Mouse (Mus musculus) granulocyte monocyte progenitor cell, adult 5-6 weeks (primary cell): ENCODE results near the gene Rnh1. TPM values are rescaled to one million over a fixed set of nuclear protein-coding genes. Genes with fewer than 3 reads are reported as not detected.

Source experiments
- ATAC-seq: replicated peaks from 2 replicates; pipeline ENCODE4 v1.8.0; 2016; ENCODE audit warnings: mild to moderate bottlenecking, moderate TSS enrichment, inconsistent platforms; ENCODE audit not compliant: poor library complexity, severe bottlenecking
- total RNA-seq, 2 experiments: library from RNA; stranded (forward) in 1 of 2; stranded (reverse) in 1 of 2; fragments of 200-712, 200-1000 nt in 1 of 2; fragments of >200 nt in 1 of 2; fragmentation: Nextera tagmentation in 1 of 2; gene quantifications; 2 replicates each; pipeline ENCODE4 v1.2.3; 2014 to 2017

Rnh1 gene
- total RNA-seq, 2 experiments from 2014 or later = 45.2 to 109 TPM

DNA sequence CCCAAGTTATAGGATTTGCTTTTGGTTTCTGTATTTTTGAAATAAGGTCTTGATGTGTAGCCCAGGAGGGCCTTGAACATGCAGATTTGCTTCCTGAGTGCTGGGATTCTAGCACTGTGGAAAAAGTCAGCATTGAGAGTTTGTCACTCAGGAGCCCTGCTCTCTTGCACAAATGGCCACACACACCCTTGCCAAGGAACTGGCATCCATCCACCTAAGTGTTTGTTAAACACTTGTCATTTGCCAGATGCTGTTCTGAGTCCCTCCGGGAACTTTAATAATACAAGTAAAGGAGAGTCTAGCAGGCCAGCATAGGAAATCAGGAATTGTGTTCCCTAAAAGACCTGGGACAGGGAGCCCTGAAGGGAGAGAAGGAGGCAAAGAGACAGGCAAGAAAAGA is 3.4 kb downstream of the Rnh1 start:
- no peak for ATAC-seq

DNA sequence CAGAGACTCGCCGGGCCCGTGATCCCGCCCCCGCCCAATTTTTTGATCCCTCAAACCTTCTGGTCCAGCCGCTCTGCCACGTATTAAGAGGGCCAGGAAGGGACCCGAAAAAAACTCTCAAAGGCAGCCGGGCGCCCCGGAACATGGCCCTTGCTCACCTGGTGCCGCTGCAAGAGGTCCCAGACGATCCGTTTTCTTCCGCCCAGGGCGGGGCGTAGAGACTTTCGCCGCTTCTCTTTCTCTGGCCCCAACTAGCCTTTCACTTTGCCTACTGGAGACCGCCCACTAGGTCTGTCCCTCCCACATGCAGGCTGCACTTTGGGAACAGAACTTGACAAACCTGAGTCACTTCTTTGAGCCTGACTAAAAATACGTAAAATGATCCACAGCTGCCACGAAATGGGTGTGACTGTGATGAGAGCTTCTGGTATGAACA is 4.1 kb downstream of the Rnh1 start:
- peak; percentile 56 for ATAC-seq

GRCm38 (mm10) chr7:141167901-141168517 is 4.6 kb downstream of the Rnh1 start:
- ATAC-seq = peak; percentile 13; the same call in 1 of the 2 replicates

- ATAC-seq = peak; percentile 40
Observed at GRCm38 (mm10) chr7:141164850-141165249, 7.8 kb downstream of the Rnh1 start.

- no peak for ATAC-seq
Observed at GRCm38 (mm10) chr7:141164397-141164796, 8.3 kb downstream of the Rnh1 start.

- ATAC-seq = no peak
Observed at GRCm38 (mm10) chr7:141155362-141155761, 17.3 kb downstream of the Rnh1 start.

DNA sequence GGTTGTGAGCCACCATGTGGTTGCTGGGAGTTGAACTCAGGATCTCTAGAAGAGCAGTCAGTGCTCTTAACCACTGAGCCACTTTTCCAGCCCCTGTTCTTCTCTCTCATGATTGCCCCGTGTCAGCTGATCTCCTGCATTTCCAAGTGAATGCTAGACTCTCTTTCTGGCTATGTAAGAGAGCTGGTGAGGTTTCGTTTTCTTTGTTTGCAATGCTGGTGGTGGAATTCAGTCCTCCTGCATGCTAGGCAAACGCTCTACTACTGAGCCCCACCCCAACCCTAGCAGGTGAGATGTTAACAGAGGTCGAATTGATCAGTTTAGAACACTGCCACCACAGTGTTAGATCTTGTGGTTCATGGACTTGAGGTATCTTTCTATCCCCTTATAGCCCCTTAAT is 24.0 kb downstream of the Rnh1 start:
- no peak for ATAC-seq

DNA sequence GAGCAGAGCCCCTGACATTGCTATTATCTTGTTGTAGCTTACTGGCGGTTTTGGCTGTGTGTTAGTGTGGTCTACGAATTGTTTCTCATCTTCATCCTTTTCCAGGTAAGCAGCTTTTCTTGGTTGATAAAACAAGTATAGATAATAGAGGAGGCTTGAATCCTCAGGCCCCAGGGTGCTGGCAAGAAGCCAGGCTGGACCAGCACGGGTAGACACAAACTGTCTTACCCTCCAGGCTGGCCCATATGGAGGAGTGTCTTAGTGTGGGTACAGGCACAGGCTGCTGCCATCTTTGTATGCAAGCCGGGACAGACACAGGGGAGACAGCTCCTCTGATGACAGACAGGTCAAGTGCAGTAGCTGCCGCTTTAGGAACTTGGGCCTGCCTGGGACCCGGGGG is 25.6 kb downstream of the Rnh1 start:
- ATAC-seq = no peak

- no peak for ATAC-seq
Observed at GRCm38 (mm10) chr7:141146043-141146595, 26.5 kb downstream of the Rnh1 start.

- no peak for ATAC-seq
Observed at GRCm38 (mm10) chr7:141145403-141145802, 27.3 kb downstream of the Rnh1 start.

- peak; percentile 77 for ATAC-seq
Observed at GRCm38 (mm10) chr7:141144650-141145049, 28.0 kb downstream of the Rnh1 start.

- ATAC-seq = no peak
Observed at GRCm38 (mm10) chr7:141143861-141144260, 28.8 kb downstream of the Rnh1 start.

GRCm38 (mm10) chr7:141143112-141143511 is 29.5 kb downstream of the Rnh1 start:
- ATAC-seq = peak; percentile 89

DNA sequence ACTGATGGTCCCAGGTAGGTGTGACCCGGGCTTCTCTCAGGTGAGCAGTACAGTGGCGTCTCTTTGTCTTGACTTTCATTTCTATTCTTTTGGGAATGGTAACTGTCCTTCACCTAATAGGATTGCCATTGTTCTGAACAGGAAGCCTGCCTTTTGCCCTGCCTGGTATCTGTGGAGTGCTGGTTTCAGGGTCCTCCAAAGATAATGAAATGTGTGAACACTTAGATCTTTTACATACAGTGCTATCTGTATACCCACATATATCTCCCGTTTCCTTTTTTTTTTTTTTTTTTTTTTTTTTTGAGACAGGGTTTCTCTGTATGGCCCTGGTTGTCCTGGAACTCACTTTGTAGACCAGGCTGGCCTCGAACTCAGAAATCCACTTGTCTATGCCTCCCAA is 31.3 kb downstream of the Rnh1 start:
- ATAC-seq = no peak

DNA sequence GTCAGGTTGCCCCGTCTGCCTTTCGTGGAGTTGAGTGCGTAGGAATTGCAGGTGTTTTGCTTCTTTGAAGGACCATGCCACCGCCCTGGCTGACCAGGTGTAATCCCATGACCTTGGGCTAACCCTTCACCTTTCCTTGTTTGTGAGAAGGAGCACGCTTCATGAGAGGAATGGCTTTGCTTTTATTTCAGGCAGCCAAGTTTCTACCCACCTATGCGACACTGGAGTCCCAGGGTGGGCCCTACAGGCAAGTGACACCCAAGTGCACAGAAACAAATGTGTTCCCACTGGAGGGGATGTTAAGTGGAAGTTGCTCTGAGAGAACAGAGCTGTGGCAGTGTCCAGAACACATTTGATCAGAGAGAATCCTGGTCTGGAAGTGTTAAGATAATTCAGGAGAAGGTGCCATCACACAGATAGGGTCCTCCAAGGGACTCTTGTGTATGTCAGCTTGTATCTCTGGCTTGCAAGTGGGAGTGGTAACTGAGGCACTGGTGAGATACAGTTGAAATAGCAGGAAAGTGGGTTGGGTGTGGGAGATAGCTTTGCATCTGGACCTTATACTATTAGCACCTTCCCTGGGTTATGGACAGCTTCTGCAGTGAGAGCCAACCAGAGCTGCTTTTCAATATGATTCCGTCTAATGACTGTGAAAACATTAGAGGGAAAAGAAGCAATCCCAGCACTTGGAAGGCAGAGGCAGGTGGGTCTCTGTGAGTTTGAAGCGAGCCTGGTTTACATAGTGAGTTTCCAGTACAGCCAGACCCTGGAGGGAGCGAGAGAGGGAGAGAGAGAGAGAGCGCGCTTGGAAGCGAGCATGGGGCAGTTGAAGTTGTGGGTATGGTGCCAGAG is 40.5 kb downstream of the Rnh1 start:
- ATAC-seq = no peak

GRCm38 (mm10) chr7:141131024-141131820 is 41.4 kb downstream of the Rnh1 start:
- ATAC-seq = peak; percentile 98

GRCm38 (mm10) chr7:141123517-141123856 is 49.2 kb downstream of the Rnh1 start:
- ATAC-seq = no peak

DNA sequence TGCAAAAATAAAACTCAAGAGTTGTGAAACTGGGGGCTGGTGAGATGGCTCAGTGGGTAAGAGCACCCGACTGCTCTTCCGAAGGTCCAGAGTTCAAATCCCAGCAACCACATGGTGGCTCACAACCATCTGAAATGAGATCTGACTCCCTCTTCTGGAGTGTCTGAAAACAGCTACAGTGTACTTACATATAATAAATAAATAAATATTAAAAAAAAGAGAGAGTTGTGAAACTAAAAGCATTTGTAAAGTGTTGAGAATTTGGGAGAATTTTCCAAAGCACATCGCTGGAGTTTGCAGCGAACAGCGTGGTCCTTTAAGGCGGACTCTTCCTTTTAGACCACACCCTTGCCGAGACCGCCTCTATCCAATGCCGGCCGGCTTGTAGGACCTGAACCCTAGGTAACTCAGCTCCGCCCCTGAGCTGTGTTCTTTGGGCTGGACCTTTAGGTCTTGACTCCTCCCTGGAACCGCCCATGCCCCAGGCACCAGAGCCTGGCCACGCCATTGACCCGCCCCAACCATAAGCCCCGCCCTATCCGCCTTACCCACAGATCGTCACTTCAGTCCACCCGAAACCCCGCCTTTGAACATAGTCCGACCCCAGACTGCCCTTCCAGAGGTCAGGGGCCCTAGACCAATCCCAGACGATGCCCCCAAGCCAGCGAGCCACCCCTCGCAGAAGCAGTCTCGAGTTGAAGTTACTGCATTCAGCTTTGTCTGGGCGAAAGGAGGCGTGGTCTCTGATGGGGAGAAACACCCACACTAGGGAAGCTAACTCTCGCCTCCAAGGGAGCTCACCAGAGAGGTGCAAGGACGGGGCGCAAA is 49.8 kb downstream of the Rnh1 start:
- ATAC-seq = peak; percentile 96

DNA sequence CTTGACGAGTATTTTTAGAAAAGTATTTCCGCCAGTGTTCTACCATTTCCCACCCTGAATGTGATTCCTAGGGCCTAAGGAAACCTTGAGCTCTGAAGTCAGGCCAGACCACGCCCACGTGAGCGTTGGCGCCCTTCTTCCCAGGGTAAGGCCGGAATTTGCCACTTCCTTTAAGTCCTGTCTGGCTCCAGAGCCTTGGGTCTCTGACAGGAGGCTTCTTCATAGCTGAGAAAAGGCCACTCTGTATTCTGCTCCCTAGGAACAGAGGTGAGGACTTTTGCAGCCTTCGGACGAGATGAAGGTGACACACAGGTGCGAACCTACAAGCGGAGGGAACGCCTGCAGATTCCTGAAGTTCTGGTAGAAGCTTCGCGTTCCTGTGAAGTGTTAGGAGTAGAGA is 50.4 kb downstream of the Rnh1 start, which contains the start of gene Ptdss2:
Ptdss2 (plus strand) TSS at position 138 of the 400 bp plus-strand sequence.
- 0 out of 2 replicates have a peak, but pooled peaks have one; percentile 24 for ATAC-seq

- ATAC-seq = no peak
Observed at GRCm38 (mm10) chr7:141121051-141121531, 51.6 kb downstream of the Rnh1 start.
